ENCODE assay signal across 8 mouse cellular contexts in genomic region chr11:6545857-6546192, GRCm38 (mm10). TPM values are rescaled to one million over a fixed set of nuclear protein-coding genes. Genes with fewer than 3 reads are reported as not detected.
DNase-seq lines count a peak whose midpoint lies in the region; ATAC-seq and TF ChIP-seq lines count a peak whose summit lies in the region.

No protein-coding gene starts in this region.

- in situ Hi-C loops in ES-E14 (cut with MboI; ENCODE audit: low sequenced_read_pairs in 2 of 2, unreplicated experiment in 2 of 2) = no loop called here

- H3K27me3 ChIP-seq in heart, embryonic 15.5 days = no peaks in the 10 kb centered on the region
- H3K27me3 ChIP-seq in hindbrain, embryonic 10.5 days (ENCODE audit: insufficient read depth, poor library complexity, severe bottlenecking) = no peaks in the 10 kb centered on the region
- no peaks in the 10 kb centered on the region for H3K27me3 ChIP-seq in midbrain, embryonic 10.5 days (ENCODE audit: low read depth, poor library complexity, severe bottlenecking)

- peak overlapping the region; percentile 89 for H3K9ac ChIP-seq in heart, embryonic 15.5 days
- H3K9ac ChIP-seq in ES-E14 (ENCODE audit: insufficient read depth, low read depth, low read length, poor library complexity, severe bottlenecking) = peak overlapping the region; percentile 98

- H3K4me2 ChIP-seq in heart, embryonic 15.5 days = peak overlapping the region; percentile 71

- H3K36me3 ChIP-seq in heart, embryonic 15.5 days = no peaks in the 10 kb centered on the region
- no peaks in the 10 kb centered on the region for H3K36me3 ChIP-seq in ES-E14 (ENCODE audit: control insufficient read depth, insufficient read depth, low read length, poor library complexity, severe bottlenecking)
- peaks cover 21% of the 10 kb centered on the region for H3K36me3 ChIP-seq in hindbrain, embryonic 10.5 days
- H3K36me3 ChIP-seq in midbrain, embryonic 10.5 days = peaks cover 23% of the 10 kb centered on the region

- peak overlapping the region; percentile 99 for H3K27ac ChIP-seq in heart, embryonic 15.5 days
- H3K27ac ChIP-seq in ES-E14 (ENCODE audit: insufficient read depth, low read depth, low read length, poor library complexity, severe bottlenecking) = peak overlapping the region; percentile 100
- H3K27ac ChIP-seq in hindbrain, embryonic 10.5 days = peak overlapping the region; percentile 99
- H3K27ac ChIP-seq in midbrain, embryonic 10.5 days (replicated peaks) = peak overlapping the region; percentile 99

- no peak for ATAC-seq in heart, embryonic 15.5 days (replicated peaks; ENCODE audit: insufficient number of reproducible peaks, insufficient read depth, low FRiP score, low read depth)

- DNase-seq in heart, postnatal 4 days = no peak
- no peak for DNase-seq in ES-E14 (ENCODE audit: low read depth, low spot score)
- no peak for DNase-seq in hindbrain, embryonic 10.5 days (ENCODE audit: low spot score)
- no peak for DNase-seq in midbrain, embryonic 10.5 days (ENCODE audit: low spot score)
- no peak for DNase-seq in adrenal gland, postnatal 14 days
- DNase-seq in spleen, postnatal 14 days (ENCODE audit: low spot score in 2 of 2) = no peak
- no peak for DNase-seq in cerebellum, adult 11-12 months

- H3K9me3 ChIP-seq in heart, embryonic 15.5 days (replicated peaks) = no peaks in the 10 kb centered on the region
- no peaks in the 10 kb centered on the region for H3K9me3 ChIP-seq in ES-E14 (ENCODE audit: control insufficient read depth, insufficient read depth, low read depth, low read length)
- no peaks in the 10 kb centered on the region for H3K9me3 ChIP-seq in hindbrain, embryonic 10.5 days
- no peaks in the 10 kb centered on the region for H3K9me3 ChIP-seq in midbrain, embryonic 10.5 days (replicated peaks)

- H3K4me3 ChIP-seq in heart, embryonic 15.5 days = peak overlapping the region; percentile 92
- H3K4me3 ChIP-seq in ES-E14 (ENCODE audit: insufficient read depth in 1 of 2, low read depth in 1 of 2, low read length in 2 of 2, poor library complexity in 1 of 2, severe bottlenecking in 1 of 2) = peak overlapping the region; percentile 88 to 92
- H3K4me3 ChIP-seq in hindbrain, embryonic 10.5 days = peak overlapping the region; percentile 87
- H3K4me3 ChIP-seq in midbrain, embryonic 10.5 days = peak overlapping the region; percentile 85

- H3K4me1 ChIP-seq in heart, embryonic 15.5 days (replicated peaks) = peaks cover 19% of the 10 kb centered on the region
- H3K4me1 ChIP-seq in ES-E14 (ENCODE audit: control insufficient read depth in 2 of 2, insufficient read depth in 2 of 2, low read length in 2 of 2, poor library complexity in 1 of 2) = peaks cover 3 to 7% of the 10 kb centered on the region in 2 experiments; a peak in 2 of 4 replicates
- peaks cover 14% of the 10 kb centered on the region for H3K4me1 ChIP-seq in hindbrain, embryonic 10.5 days (replicated peaks)
- H3K4me1 ChIP-seq in midbrain, embryonic 10.5 days = peaks cover 19% of the 10 kb centered on the region

- 15% methylated on average over 3 of the region's 3 CpGs for WGBS in heart, embryonic 15.5 days
- WGBS in hindbrain, embryonic 10.5 days = 25% methylated on average over 3 of the region's 3 CpGs
- 33% methylated on average over 3 of the region's 3 CpGs for WGBS in midbrain, embryonic 10.5 days

TF ChIP-seq in ES-E14, 5 proteins besides CTCF, POLR2A, EP300 and RAD21:
- TF ChIP-seq ZC3H11A (IDR thresholded peaks at IDR 0.05; ENCODE audit: borderline replicate concordance, low read depth, low read length) = no peak
- no peak for TF ChIP-seq CHD2 (IDR thresholded peaks at IDR 0.05; ENCODE audit: low read depth, low read length)
- TF ChIP-seq ZNF384 (IDR thresholded peaks at IDR 0.05; ENCODE audit: low read depth, low read length) = peak; percentile 62
- TF ChIP-seq MAFK (IDR thresholded peaks at IDR 0.05; ENCODE audit: insufficient read depth, low read depth, low read length) = no peak
- TF ChIP-seq HCFC1 (IDR thresholded peaks at IDR 0.05; ENCODE audit: borderline replicate concordance, insufficient read depth, low read length) = no peak

RNA-seq across cellular contexts. Expression of gene Ccm2, which starts 0.9 kb away (rescaled TPM):
- polyA plus RNA-seq in heart, embryonic 15.5 days (2015; fragmentation: Nextera tagmentation; extraction: Ambion mirVana) = 44.7 and 68.9 TPM in 2 replicates
- 10 to 100 TPM; 31.8 to 34.1 TPM for total RNA-seq in heart, postnatal 4 days (2021)
- 27.8 and 36.7 TPM in 2 replicates for total RNA-seq in ES-E14 (2012; rRNA removed)
- 112 TPM in 2 replicates for polyA plus RNA-seq in hindbrain, embryonic 10.5 days (2016; fragmentation: Nextera tagmentation; extraction: Ambion mirVana)
- polyA plus RNA-seq in midbrain, embryonic 10.5 days (2016; fragmentation: Nextera tagmentation; extraction: Ambion mirVana) = 106 and 108 TPM in 2 replicates
- 37.6 and 47.5 TPM in 2 replicates for total RNA-seq in adrenal gland, postnatal 14 days (2021)

RNA-seq across cellular contexts. Expression of gene Myo1g, which starts 25.1 kb away (rescaled TPM):
- 1.2 and 4.9 TPM in 2 replicates for polyA plus RNA-seq in heart, embryonic 15.5 days (2015; fragmentation: Nextera tagmentation; extraction: Ambion mirVana)
- 1 to 10 TPM; 1.2 to 1.4 TPM for total RNA-seq in heart, postnatal 4 days (2021)
- total RNA-seq in ES-E14 (2012; rRNA removed) = 11.6 TPM in 2 replicates
- 1.1 TPM in 2 replicates for polyA plus RNA-seq in hindbrain, embryonic 10.5 days (2016; fragmentation: Nextera tagmentation; extraction: Ambion mirVana)
- polyA plus RNA-seq in midbrain, embryonic 10.5 days (2016; fragmentation: Nextera tagmentation; extraction: Ambion mirVana) = 0.86 and 0.87 TPM in 2 replicates
- total RNA-seq in adrenal gland, postnatal 14 days (2021) = 4.0 and 11.8 TPM in 2 replicates
